Mouse (Mus musculus) lung, postnatal 4 days (tissue): ENCODE measurements around the gene Ccna1.

Source experiments
- DNase-seq, 2 experiments: peaks; one replicate each; pipeline ENCODE4 v3.0.0; 2021

Gene Ccna1

DNA sequence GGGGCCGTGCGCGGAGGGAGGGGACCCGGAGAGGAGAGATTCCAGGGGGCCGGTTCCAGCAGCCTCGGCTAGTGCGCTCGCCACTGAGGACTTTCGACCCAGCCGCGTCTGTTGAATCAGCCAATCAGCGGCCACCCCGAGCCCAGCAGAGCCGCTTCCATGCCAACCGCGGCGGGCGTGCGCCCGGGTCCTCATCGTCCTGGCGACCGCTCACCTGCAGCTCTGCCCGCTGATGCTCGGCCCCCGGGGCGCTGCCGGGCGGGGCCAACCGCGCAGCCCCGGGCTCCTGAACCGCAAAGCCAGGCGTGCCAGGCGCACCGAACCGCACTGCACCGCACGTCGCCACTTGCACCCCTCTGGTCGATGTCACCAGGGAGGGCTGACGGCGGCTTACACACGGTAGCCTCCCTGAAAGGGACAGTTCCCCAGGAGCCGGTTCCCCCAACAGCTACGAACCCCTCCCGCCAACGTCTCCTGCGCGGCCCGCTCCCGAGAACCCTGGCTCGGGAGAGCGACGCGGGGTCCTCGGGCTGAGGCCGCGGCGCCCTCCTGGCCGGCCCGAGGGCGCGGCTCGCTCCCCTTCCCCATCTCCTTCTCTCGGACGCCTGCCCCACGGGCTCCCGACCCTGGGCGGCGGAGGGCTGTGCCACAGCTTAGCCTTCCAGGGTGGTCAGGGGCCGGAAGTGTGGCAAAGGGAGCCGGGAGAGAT lies at the start of gene Ccna1:
TSS of gene Ccna1 (minus strand) at position 464 of the 709 bp plus-strand sequence.
- DNase-seq = peak; percentile 45 to 69

DNA sequence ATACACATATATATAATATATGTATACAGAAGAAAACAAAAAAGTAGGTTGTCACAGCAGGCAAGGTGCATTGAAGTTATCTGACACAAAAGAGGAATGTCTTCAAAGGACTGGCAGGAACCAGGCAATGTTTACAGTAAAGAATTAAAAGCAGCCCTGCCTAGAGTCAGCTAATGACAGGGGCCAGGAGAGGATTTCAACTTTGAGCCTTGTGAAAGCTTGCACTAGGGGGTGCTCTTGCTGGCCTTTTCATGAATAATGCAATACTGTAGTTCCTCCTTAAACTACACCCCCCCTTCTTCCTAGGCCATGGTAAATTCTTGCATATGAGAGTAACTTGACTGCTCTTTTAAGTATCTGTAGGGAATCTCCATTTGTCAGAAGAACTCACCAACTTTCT lies 45.8 kb upstream of the Ccna1 start:
- DNase-seq = no peak

DNA sequence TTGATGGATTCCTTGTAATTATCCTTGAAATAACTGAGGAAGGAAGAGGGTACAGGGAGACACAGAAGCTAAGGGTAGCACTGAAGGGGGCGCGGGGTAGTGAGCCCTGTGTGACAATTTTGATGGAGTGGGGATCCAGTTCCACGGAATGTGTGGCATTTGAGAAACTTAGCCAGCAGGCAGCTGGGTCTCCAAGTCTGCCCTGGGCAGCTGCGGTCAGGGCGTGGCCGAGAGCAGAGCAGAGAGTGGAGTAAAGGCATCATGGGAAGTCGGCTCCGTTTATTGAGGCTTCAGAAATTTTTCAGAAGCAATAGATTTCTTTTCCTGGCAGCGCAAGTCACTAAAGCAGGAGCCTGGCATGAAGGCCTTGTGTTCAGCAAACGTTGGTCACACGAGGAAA lies 43.7 kb upstream of the Ccna1 start:
- no peak for DNase-seq

DNA sequence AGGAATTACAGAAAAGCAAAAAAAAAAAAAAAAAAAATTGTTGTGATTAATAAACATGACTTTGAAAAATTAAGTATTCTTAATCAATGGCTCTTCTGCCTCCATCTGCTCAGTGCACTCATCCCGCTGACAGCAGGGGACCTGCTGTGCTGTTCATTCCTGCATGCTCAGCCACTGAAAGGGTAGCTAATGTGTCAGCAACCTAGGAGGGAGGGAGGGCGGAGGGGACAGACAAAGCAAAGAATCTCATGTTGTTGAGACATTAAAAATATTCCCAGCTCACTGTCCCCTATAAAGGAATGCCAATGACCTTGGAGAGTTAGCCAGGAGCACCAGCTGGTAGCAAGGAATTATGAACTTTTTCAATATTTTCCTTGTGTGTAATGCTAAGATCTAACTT lies 42.7 kb upstream of the Ccna1 start:
- no peak for DNase-seq

- no peak for DNase-seq
Measured at GRCm38 (mm10) chr3:55097186-55097585, 41.9 kb upstream of the Ccna1 start.

DNA sequence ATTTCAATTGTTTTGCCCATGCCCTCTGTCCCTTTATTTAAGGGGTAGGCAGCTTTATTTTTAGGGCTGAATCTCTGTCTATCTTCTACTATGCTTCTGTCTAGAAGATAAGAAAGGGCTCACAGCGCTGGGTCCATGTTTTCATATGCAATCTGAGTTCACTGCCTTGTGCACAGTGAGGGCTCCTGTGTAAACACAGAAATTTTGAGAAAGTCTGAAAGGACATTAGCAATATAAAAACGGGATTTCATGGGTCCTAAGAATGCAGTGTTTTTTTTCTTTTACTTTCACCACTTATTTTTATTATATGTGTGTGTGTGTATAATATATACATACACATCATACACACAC lies 41.3 kb upstream of the Ccna1 start:
- no peak for DNase-seq

GRCm38 (mm10) chr3:55095968-55096654 lies 40.8 kb upstream of the Ccna1 start:
- no peak for DNase-seq

GRCm38 (mm10) chr3:55093161-55093560 lies 37.9 kb upstream of the Ccna1 start:
- DNase-seq = no peak

- DNase-seq = no peak
Measured at GRCm38 (mm10) chr3:55089291-55089690, 34.0 kb upstream of the Ccna1 start.

GRCm38 (mm10) chr3:55088843-55089242 lies 33.5 kb upstream of the Ccna1 start:
- no peak for DNase-seq

- no peak for DNase-seq
Measured at GRCm38 (mm10) chr3:55088359-55088758, 33.1 kb upstream of the Ccna1 start.

- no peak for DNase-seq
Measured at GRCm38 (mm10) chr3:55087360-55087759, 32.1 kb upstream of the Ccna1 start.

DNA sequence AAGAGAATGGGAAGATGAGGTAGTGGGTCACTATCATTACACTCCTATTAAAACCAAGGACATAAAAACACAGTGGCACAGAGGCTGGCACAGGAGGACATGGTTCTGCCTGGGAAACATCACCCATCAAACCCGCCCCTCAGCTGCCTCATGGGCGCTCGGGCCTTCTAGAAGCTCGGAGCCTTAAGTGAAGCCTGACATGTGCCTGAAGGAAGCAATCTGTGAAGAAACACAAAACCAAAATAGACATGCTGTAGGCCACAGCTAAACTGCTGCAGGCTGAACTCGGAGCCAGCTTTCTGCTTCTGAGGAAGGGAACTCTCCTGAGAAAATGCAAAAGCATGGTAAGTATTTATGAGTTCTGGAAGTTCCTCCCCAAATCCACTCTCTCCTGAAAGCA lies 31.6 kb upstream of the Ccna1 start:
- DNase-seq = no peak

DNA sequence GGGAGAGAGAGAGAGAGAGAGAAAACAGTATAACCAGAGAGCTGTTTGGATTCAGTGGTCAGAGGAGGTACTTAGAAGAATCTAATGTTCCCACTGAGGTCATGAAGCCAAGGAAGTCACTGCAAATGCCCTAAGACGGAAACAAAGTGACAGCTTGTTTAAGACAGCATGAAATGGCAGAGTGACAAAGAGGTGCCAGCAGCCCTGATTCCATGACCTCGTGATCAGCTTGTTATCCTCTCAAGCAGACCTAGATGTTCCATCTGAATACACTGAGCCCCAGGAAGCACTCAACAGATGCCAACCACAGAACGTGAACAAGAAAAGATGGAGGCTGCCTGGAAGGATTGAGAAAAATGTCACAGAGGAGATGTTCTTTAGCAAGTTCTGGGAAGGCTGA lies 30.4 kb upstream of the Ccna1 start:
- DNase-seq = no peak

- no peak for DNase-seq
Measured at GRCm38 (mm10) chr3:55084781-55085180, 29.5 kb upstream of the Ccna1 start.

GRCm38 (mm10) chr3:55080055-55080454 lies 24.8 kb upstream of the Ccna1 start:
- DNase-seq = peak; percentile 54 to 82

DNA sequence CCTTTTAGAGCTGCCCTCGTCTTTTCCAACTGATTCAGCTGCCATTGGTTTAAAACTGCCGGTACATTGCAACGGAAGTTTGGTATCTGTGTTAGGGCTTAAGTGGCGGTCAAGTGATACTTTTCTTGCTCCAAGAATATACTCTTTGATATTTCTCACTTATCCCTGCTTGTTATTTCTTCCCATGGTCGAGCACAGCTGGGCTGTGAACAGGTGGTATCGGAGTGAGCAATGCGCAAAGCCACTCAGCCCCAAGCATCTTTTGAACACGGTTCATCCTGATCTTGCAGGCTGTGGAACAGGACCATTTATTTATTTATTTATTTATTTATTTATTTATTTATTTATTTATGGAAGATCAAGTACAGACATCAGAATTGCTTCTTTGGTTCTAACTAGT lies 24.3 kb upstream of the Ccna1 start:
- DNase-seq = no peak

DNA sequence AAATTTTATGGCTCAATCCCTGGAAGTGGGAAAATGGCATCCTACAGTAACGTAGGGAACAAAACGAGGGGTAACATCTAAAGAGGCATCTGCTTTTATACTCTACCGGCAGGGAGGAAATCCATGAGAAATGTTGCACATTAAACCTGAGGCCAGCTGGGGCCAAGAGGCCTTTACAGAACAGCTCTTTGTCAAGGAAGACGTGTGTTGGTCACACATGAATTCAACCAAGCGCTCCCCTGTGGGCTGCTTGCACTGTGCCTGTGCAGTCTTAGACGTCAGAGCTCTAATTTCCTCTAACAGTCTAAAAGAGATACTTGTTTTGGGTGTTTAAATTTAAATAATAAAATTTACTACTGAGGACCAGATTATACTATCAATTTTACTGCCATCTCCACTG lies 22.9 kb upstream of the Ccna1 start:
- no peak for DNase-seq

DNA sequence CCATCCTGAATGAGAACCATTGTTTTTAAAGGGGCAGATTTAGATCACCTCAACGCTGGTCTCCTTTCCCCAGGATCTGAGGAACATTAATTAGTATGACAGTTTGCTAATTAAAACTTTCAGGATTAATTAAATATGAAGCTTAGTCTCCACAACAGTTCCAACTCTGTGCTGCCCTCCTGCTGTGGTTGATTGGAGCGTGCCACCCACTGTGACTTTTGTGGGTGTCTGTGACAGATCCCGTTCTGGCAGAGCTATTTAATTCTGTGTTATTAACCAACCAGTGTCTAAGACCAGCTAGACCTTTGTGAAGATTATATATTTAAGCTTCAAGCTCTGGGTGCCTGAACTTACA lies 20.0 kb upstream of the Ccna1 start:
- DNase-seq = no peak

DNA sequence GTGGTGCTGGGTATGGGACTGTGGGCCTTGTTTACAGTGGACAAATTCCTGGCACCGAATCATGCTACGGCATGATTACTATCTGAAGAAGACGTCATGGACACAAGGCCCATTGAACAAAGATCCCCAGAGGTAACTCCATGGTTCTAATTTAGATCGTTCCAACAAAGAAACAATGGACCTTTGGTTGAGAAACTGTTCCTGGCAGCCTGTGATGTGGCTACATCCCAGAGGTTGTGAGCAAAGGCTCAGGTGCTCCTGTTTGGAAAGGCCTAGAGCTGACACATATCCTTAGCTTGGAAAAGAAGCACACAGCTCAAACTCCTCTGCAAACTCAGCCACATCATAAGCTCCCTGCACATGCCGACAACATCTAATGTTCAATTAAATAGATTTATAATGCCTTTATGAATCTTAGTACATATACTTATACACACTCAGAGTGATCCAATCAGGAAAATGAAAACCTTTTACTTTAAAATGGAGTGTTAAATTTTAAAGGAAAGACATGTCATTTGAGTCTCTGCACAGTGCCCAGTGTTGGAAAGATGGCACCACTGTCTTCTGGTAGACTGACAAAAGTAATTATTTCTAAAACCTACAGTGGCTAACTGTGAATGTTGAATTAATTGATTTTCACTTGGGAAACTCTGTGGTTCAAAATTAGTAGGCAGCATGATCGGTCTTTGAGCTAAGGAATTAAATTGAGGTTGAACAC lies 19.4 kb upstream of the Ccna1 start:
- DNase-seq = no peak

DNA sequence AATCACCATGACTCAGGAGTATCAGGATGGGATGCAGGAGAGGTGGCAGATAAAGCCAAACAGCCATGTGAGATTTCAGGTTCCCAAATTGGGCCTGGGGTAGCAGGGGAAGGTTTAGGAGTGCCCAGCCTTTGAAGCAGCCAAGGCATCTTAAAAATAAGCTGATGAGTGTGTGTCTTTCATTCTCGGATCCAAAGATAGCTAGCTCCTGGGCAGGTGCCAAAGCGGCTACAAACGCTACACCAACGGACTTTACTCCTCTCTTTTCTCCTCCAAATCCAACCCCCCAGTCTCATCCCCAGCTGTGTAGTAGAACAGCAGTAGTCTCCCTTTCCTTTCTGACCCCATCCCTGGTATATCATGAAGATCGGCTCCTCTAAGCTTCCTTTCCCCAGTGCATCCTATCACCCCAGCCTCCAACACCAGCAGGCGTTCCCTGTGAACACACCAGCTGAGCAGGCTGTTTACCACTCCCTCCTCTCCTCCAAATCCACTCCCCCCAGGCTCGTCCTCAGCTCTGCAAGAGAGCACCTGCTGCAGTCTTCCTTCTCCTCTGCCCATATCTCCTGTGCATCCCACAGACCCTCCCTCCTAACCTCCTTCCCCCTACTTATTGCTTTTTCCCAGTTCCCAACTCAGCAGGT lies 12.6 kb upstream of the Ccna1 start:
- DNase-seq = no peak

- DNase-seq = no peak
Measured at GRCm38 (mm10) chr3:55066666-55067023, 11.3 kb upstream of the Ccna1 start.

DNA sequence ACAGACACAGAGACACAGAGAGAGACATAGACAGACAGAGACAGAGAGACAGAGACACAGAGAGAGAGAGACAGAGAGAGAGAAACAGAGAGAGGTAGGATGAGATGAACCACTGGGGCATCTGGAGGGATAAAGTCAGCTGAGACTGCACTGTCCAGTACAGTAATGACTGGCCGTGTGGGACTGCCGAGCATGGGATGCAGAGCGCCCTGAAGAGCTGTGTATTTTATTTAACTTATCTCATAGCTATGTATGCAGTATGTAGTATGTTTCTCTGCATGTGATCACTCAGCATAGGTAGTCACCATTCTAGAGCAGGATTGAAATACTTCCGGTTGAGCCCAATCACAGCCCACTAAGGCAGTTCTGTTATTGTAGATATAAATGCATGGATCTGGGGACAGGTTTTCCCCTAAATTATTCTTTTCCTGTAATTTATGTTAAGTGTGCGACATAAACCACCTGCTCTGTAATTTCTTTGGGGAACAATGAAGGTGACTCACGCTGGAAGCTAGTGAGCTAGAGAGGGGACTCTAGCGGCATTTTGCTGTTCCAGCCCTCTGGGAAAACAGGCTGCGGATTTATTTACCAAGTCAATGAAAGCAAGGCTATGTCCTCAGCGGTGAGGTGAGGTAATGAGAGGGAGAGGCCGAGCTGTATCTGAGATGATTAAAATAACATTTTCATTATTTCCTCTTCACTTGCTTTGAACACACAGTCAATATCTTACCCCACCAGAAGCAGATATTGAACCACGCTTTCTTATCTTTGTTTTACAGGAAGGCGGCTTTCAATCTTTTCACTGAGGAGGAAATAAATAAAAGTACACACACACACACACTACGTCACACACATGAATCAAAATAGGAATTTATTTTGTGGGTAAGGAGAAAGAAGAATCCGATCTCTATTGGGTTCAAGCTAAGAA lies 10.7 kb upstream of the Ccna1 start:
- DNase-seq = no peak
